Mouse (Mus musculus): ENCODE results near the gene March6.

Gene March6

DNA sequence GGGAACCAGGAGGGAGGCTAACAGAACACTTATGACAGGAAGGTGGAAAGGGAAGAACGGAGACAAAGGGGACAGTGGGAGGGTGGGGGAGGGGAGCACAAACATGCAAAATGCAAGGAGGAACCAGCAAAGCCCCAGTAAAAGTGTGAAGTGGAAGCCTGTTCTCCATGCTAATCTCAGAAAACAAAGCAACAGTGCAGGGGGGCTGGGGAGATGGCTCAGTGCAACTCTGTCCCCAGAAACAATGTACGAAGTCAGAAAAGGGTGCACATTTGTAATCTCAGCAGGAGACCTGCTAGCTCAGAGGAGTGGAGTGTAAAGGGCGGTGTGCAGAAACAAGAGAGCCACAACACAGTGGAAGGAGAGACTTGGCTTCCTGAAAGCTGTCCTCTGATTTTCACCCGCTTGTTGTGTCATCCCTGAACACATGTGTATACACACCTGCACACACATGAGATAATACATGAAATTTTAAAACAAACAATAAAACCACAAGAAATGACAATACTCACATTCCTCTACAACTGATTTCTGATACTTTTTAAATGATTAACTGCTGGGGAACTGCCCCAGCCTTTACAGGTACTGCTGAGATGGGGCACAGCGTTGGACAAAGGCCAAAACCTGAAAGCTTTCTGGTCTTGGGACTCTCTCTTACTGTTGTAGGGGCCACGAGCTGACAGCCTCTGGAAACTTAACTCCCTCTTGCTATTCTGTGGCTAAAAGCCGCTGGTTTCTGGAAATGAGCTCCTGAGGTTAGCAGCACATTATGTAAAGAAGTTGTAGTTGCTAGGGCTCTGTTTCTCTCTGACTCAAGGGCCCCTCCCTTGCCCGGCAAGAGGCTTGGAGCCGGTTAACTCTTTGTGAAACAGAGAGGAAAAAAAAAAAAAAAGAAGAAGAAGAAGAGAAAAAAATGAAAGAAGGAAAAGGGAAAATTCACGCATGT lies 11.4 kb upstream of the March6 start:
- DNase-seq (ENCODE audit: low spot score in 2 of 2), result no peak

DNA sequence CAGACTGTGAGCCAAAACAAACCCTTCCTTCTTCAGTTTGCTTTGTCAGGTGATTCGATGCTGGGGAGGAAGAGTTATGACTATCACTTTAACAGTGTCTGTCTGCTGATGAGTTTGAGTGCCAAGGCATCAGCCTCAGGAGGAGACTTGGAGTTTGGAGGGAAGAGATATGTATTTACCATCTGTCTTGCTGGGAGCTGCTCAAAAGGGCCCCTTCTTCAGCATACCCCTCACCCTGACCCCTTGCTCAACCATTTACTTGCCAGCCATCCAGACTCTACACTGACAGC lies 9.6 kb upstream of the March6 start:
- DNase-seq (ENCODE audit: low spot score in 2 of 2), result no peak

DNA sequence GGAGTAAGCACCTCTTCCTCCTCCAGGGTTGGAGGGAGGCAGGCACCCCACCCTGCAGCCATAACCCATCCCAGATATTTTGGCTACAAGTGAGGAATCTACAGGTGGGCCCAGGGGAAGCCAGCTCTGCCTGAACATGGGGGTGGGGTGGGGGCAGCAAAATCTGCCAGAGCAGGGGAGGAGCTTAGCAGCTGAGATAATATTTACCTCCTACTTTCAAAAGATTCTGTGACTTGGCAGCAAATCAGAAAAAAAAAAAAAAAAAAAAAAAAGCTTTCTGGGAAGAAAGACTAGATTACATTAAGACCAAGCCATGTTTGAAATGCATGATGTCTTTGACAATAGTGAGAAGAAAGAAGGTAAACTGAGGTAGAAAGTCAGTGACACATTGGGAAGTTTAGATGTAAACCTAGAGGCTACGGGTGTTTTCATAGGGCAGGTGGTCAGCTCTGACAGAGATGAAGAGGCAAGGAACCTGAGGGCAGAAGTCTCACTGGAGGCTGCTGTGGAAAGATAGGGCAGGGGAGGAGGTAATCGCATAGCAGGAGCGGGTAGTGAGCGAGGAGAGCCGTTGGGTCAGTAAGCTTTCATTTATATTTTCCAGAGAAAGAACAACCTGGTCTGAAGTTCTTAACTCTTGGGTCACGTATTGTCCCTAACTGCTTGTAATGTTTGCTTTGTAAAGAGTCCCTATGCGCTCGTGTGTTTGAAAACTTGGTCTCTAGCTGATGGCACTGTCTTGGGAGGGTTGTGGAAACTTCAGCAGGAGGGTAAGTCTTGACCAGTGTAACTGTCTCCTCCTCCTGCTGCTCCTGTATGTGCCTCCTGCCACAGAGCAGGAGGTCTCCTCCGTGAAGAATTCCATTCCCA lies 9.0 kb upstream of the March6 start:
- DNase-seq (ENCODE audit: low spot score in 2 of 2), result no peak

DNA sequence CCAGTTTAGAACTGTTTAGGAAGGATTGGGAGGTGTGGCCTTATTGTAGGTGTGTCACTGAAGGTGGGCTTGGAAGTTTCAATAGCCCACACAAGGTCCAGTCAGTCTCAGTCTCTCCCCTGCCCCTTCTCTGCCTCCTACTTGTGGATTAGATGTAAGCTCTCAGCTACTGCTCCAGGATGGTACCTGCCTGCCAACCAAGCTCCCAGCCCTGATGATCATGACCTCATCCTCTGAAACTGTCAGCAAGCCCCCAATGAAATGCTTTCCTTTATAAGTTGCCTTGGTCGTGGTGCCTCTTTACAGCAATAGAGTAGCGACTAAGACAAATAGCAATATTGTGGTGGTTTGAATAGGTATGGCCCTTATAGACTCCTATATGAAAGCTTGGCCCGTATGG lies 7.5 kb upstream of the March6 start:
- no peak for DNase-seq (ENCODE audit: low spot score in 2 of 2)

DNA sequence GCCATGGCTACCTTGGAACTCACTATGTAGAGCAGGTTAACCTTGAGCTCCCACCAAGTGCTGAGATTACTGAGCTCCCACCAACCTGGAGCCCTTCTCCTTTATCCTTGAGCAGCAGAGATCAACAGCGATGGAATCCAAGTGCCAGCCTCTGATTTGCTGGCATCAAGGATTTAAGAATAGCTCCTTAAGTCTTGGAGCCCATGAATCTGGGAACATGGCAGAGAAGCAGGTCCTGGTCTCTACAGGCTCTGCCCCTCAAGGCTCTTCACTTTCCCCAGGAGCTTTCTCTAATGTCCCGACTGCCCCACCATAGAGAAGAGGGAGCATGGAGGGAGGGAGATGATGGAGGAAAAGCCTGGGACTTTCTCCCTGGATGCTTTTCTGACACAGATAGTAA lies 6.9 kb upstream of the March6 start:
- no peak for DNase-seq (ENCODE audit: low spot score in 2 of 2)

DNA sequence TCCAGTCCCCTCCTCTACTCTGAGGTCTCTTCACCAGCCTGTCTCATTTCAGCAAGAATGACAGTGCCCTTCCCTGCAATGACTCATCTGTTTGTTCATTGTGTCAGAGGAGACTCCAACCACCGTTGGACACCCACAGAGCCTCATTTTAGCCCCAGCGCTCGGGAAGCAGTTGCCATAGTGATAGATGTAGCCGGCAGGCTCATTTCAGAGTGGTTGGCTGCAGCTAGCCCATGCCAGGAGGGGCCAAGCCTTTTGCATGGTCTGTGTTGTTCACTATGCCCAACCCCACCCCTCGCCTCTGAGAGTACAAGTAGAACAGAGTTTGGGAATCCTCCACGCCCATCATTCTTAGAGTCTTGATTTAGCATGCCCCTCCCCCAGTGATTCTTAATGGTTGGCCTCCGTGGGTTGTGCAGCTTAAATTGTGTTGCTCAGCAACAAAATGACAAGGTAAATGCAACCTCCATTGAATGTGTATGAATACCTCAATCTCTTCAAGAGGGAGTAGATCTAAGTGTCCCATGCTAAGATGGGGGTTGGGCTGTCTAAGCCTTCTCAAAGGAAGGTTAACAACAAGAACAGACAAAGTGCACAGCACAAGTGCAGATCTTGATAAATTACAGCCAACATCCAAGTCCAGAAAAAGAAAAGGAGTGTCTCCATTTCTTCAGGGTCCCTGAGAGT lies 5.3 kb upstream of the March6 start:
- peak; percentile 68 to 82 for DNase-seq (ENCODE audit: low spot score in 2 of 2)

DNA sequence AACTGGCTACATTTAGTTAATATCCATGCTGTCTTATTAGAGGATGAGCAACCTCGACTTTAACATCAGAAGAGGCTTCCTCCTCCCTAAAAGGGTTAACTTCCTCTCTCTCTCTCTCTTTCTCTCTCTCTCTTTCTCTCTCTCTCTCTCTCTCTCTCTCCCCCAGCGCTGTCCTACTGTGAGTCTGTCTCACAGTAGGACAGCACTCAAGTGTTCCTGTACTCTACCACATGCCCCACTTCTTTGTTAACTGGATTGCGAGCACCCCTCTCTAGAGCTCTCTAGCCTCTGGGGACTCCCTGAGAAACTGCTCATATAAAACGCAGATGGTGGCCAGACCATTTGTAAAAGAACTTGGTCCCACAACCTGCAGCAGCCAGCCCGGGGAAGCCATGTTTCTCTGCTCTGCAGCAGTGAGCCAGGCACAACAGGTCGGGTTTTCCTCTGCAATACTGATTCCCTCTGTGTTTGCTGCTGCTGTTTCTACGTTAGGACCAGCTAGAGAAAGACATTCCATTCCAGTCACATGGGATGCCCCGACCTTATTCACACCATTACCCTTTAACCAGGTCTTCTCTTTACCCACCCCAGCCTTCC lies 4.5 kb upstream of the March6 start:
- no peak for DNase-seq (ENCODE audit: low spot score in 2 of 2)

DNA sequence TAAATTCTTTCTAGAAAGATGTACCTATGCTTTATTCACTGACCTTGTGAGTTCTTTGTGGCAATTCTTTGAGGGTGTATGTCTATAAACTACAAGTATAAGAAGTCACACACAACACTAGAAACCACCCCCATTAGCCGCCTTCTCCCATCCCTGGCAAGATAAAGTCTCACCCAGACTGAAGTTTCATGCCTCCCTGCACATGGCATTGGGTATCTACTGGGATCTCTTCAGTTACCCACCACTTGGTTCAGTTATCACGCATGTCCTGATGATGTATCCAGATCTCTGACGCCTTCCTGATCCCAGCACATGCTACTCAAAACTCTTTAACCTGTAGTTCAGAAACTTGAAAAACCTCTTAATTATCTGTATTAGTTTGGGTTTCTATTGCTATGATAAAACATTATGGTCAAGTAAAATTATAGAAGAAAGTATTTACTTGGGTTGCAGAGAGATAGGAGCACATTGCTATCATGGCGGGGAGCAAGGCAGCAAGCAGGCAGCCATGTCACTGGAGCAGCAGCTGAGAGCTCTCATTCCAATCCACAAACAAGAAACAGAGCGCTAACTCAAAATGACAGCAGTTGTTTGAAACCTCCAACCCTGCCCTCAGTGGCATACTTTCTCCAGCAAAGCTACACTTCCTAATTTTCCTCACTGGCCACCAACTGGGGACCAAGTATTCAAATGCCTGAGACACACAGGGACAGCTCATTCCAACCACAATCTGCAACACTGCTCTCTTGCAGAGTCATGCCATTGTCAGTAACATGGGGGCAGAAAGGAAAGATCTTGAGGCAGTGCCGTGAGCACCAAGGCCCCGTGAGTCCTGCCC lies 3.8 kb upstream of the March6 start:
- no peak for DNase-seq (ENCODE audit: low spot score in 2 of 2)

DNA sequence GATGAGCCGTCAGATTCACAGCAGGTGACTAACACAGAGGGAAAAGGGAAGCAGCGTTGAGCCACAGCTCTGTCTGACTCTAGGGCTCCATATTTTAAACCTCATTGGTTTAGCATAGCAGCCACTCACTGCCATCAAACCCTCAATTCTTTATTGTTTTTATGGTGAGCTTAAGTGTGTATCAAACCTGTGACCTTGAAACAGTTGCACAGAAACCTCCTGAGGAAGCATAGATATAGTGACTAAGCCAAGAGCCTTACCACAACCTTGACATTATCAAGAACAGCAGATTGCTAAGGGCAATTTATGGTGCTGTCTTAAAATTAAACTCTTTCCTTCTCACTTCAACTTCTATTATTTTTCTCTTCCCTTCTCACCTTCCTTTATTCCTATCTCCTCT lies 2.7 kb upstream of the March6 start:
- no peak for DNase-seq (ENCODE audit: low spot score in 2 of 2)

DNA sequence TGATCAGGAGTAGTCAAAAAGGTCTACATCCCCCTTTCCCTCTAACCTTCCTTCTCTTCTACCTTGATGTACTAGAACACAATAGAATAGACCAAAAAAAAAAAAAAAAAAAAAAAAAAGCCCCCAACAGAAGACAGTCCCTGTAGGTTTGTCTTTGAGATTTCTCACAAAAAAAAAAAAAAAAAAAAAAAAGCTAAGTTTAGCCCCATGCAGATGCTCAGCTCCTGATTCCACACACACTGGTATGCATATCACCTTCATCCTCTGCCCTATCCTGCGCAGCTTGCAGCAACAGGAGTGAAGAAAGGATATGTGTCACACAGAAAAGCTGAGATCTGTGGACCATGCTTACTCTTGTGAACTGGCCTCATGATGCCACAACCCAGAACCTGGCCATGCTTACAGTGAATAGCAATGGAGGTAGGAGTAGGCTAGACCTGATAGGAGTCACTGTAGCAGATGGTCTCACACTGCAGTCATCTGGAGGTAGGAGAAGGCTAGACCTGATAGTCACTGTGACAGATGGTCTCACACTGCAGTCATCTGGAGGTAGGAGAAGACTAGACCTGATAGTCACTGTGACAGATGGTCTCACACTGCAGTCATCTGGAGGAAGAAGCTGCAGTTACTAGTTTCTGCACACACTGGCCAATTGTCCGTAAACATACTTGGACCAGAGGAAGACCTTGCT lies 1.6 kb upstream of the March6 start:
- DNase-seq (ENCODE audit: low spot score in 2 of 2), result no peak

DNA sequence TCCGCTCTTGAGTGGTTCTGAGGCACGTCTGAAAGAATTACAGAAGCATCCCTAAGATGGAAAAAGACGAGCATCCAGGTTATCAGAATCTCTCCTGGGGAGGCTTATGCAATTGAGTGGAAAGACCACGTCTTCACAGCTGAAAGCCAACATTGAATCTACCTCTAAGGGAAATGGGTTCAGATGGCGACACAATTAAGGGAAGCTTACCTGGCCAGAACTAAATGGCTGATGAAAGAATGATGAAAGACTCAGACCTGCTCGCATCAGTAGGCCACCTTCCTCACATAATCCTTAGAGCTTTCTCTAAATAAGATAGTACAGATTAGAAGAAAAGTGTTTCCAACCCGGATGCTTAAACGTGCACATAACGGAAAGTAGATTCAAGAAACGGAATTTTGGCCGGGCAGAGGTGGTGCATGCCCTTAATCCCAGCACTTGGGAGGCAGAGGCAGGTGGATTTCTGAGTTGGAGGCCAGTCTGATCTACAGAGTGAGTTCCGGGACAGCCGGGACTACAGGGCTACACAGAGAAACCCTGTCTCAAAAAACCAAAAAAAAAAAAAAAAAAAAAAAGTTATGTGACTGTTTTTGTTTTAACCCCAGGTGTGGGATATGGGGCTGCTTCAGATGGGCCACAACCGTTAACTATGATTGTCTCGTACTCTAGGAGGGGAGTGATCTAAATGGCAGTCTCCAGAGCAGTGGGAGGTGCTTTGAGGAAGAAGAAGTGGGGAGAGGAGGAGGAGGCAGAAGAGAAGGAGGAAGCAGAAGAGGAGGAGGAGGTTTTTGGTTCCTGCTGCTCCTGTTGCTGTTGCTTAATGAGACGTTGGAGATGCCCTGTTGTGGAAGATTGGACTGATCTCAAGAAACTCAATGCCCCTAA lies 835 bp upstream of the March6 start:
- DNase-seq (ENCODE audit: low spot score in 2 of 2), result no peak

DNA sequence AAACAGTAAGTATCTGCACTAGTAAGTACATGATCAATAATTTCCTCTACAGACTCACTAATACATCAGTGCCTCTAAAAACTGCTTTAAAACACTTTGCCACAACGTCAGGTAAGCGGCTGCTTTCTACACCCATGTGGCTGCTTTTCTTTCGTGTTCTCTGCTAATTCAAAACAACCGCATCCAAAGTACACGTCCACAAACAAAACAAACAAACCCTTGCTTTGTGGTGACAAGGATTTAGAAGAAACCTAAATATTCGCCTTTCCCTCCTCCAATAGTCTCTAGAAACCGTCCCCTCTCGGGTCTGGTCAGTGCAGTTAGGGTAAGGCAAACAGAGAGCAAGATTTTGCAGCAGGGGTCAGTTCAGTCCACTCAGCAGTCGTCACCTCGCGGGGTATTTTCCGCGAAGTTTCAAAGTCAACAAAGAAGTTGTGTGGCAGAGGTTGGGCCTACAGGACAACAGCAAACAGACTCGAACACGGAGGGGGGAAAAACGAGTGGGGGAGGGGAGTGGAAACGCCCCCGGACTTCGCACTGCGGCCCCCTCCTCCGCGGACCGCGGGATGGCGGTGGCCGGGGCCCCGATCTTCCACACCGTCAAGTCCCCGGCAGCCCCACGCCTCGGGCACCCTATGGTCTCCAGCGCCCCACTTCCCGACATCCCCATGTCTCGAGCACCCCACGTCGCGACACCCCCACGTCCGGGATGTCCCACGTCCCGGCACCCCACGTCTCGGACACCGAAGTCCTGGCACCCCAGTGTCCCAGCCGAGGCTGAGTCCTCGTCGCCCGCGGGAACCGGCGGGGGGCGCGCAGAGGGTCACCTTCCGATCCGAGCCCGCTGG lies 818 bp downstream of the March6 start:
- peak in 1 of 2 experiments; percentile 33 for DNase-seq (ENCODE audit: low spot score in 2 of 2)

DNA sequence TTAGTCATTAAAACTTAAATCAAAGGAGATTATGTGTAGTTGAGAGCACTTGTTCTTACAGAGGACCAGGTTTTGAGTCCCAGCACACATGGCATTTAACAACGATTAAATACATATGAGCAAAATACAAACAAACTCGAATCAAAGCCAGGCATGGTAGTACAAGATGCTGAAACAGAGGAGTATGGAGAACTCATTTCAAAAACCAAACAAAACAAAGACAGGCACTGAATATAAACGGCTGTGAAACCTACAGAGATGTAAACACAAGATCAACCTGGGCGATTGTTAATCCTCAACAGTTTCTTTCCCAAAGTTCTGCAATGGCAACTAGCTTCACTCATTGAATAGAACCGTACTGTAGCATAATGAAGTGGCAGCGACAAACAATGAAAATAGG lies 1.8 kb downstream of the March6 start:
- DNase-seq (ENCODE audit: low spot score in 2 of 2), result no peak

DNA sequence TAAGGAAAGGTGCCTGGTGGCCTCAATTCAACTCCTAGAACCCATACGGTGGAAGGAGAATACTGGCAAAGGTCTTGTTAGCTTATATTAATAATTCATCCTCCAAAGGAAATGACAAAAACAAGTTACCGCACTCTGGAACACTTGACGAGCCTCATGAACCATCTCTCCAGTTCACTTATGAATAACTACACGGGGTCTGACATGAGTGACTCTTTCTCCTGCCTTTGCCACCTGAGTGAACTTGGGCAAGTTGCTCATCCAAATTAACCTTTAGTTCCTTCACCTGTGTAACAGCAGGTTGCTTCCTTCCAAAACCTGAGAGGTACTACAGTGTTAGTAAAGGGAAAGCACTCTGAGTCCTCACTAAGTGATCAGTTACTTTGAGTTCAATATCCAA lies 2.4 kb downstream of the March6 start:
- no peak for DNase-seq (ENCODE audit: low spot score in 2 of 2)

DNA sequence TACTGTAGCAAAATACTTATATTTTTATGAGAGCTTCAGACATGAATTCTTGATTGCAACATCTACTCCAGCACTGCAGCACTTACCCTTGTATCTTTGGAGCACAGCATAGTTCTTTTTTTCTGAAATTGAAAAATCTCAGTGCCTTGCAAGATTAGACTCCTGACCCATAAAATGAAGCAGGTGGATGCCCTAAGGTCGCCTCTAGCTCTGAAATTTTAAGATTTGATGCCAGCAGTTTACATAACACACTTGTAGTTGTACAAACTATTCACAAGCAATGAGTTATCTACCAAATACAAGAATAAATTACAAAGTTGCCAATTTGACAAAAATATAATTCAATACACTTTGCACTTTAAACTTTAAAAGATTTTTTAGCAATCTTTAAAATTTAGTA lies 4.4 kb downstream of the March6 start:
- no peak for DNase-seq (ENCODE audit: low spot score in 2 of 2)

DNA sequence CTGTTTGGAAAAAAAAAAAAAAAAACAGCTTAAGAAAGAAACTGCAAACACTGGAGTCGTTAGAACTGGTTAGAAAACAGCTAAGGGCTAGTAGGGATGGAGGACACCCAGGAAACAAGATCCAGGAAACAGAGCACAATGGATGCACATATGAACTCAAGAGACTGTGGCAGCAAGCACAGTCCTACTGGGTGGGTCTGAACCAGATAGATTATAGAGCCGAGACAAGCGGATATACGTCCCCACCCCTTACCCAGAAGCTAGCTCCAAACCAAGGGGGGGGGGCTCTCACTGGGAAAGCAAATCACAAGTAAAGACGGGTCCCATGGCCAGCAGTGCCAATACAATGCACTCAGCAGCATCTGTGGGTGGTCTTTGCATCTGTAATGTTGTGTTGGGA lies 11.9 kb downstream of the March6 start:
- no peak for DNase-seq (ENCODE audit: low spot score in 2 of 2)

DNA sequence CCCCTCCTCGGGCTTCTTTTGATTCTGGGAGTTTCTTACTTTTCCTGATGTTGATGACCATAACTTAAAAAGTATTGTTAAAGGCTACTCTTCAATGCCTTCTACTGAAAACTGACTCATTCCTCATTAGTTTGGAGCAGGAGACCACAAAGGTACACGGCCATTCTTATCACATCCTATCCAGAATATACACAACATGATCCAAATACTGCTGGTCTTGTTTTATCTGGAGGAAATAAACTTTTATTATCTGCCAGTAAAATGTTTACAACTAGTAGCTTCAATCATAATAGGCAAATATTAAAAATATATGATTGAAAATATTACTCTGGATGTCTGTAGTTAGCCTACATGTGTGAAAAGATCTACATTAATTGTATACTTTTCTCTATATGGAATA lies 12.5 kb downstream of the March6 start:
- no peak for DNase-seq (ENCODE audit: low spot score in 2 of 2)

DNA sequence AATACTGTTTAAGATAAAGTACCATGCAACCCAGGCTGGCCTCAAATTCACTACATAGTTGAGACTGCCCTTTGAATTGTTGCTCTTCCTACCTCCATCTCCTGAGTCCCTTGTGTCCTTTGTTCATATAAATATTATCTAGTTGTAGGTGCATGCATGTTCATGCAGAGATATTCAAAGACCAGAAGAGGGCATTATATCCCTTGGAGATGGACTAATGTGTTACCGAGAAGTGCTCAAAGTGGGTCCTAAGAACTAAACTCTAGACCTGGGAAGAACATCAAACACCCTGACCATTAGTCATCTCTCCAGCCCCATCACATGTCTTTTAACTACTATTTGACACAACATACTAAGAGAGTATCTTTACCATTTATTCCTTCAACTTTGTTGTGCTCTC lies 13.7 kb downstream of the March6 start:
- DNase-seq (ENCODE audit: low spot score in 2 of 2), result no peak

DNA sequence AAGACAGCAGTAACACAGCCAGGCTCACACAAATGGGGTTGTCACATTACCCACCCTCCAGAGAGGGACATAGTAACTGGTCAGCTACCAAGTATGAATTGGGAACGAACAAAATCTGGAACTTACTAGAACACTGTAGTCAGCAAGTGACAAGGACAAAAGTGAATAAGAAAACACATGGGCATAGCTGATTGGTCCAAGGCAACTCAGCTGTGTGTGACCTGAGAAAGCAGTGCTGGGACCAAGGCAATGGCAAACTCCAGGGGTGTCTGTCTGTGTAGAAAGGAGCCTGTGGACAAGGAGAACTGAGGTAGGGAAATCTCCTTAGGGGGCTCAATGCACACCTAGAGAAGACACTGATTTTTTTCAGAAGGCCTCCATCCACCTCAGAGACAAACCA lies 19.1 kb downstream of the March6 start:
- DNase-seq (ENCODE audit: low spot score in 2 of 2), result no peak

Data from frontal cortex, postnatal 36 days (tissue).